Mouse (Mus musculus): ENCODE measurements around the gene Wdtc1.

The Wdtc1 gene

DNA sequence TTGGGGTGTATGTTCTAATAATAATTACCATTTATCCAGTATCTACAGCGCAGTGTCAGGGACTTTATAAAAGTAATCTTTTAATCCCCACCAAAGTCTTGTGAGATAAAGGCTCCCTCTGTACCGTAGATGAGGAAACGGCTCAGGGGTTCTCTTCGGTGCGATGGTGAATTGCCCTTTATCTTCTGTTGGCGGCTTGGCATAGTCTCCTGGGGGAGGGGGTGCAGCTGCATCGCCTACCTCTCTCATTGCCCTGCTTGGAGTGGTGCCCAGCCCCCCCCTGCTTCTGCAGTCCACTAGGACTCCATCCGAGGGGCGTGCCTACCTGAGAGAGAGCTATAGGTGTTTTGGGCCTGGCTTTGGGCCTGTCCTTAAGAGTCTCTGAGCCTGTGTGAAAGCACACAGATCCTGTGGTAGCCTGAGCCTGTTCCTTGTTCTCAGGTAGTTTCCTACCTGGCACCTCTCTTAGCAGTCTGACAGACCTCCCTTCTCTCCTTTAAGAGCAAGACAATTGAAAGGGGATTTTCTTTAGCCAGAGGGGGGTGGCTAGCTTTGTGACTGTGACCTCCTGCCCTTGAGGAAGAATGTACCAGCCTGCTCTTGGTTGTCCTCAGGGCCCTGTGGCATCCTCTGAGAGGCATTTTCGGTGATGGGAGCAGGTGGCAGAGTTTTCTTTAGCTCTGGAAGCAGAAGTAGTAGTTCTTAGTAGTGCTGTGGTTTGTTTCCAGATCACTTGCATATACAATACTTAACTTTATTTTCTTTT is 22.7 kb upstream of the Wdtc1 start:
- DNase-seq (ENCODE audit: low spot score in 2 of 2): no peak

DNA sequence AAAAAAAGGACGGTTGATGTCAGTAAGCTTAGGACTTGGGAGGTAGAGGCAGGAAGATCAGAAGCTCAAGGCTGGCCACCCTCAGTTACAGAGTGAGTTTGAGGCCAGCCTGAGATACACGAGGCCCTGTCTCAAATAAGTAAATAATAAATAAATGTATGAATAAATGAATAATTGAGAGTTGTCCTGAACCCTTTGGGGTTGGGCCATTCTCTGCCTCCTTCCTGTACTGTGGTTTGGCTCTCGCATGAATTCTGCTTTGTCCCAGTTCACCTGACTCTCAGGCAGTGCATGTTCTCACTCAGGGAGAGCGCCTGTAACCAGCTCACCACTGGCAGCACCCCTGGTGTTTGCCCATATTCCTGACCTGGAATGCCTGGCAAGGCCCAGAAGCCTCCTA is 20.7 kb upstream of the Wdtc1 start:
- no peak for DNase-seq (ENCODE audit: low spot score in 2 of 2)

DNA sequence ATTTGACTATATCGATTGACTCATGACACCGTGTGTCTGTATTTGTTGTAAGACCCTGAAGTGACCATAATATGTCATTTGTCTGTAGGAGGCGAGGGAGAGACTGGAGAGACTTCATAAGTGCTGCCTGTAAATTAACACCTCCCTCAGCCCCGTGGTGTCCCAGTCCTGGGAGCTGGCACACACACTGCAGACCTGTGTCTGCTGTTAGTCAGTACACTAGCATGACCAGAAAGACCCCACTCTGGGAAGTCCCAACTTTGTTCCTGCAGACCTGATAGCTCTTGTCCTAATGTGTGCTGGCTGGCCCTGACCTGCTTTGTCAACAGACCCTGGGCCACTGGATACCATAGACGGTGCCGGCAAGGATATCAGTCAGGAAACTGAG is 19.0 kb upstream of the Wdtc1 start:
- no peak for DNase-seq (ENCODE audit: low spot score in 2 of 2)

DNA sequence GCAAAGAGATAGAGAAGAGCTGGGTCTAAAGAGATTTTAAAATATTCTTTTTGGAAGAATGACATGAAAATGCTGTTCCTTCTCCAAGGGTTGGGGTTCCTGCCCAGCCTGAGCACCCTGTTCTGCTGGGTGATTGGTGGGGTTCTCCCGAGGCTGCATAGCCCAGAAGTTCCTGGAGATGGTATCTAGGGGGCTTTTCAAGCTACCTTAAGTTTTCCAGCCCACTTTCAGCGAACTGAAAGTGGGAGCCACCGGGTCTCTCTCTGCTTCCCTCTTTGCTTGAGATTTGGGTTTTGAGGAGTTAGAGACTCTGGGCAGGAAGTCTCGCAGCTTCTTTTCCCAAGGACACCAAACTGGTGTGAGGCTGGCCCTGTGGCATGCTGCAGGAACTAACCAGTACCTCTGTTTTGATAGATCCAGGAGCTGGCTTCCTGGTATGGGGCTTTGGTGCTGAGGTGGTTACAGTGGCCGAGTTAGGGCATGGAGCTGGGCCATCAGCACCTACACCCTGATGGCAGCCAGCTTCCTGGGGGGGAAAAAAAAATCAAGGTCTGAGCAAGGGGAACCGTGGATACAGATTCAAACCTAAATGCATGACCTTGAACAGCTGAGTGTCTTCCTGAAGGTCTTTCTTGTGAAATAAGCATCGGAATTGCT is 18.5 kb upstream of the Wdtc1 start:
- no peak for DNase-seq (ENCODE audit: low spot score in 2 of 2)

DNA sequence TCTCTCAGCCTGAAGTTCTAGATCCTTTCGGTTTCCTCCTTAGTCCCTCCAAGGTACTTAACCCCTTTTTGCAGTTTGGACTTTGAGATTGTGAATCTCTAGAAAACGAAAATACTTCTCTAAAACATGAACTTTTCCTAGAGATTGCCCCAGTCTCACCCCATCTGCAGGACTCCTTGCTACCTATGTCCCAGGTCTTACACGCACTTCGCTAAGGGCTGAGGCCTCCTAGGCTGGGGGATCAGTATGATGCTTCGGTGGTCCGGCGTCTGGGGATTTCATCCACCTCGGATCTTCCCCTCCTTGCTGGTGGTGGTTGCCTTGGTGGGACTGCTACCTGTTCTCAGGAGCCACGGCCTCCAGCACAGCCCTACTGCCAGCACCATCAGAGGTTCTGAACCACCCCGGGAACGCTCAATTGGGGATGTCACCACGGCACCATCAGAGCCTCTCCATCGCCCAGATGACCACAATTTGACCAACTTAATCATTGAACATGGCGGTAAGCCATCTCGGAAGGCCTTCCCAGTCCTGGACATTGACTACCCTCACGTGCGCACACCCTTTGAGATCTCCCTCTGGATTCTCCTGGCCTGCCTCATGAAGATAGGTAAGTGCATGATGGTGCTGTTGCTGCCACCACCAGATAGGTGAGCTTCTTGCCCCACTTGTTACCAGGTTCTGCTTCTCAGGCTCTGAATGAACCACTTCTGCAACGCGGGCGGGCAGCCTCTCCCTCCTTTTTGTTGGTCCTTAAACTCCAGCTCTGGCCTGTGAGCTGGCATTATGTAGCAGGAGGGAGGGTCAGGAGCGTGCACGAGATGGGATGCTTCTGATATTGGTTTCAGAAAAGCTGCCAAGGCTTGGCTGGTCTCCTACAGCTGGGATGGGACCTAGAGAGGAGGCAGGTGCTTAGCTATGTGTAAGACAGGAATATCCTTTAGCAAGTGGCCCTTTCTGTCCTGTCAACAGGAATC is 17.3 kb upstream of the Wdtc1 start:
- DNase-seq (ENCODE audit: low spot score in 2 of 2): no peak

DNA sequence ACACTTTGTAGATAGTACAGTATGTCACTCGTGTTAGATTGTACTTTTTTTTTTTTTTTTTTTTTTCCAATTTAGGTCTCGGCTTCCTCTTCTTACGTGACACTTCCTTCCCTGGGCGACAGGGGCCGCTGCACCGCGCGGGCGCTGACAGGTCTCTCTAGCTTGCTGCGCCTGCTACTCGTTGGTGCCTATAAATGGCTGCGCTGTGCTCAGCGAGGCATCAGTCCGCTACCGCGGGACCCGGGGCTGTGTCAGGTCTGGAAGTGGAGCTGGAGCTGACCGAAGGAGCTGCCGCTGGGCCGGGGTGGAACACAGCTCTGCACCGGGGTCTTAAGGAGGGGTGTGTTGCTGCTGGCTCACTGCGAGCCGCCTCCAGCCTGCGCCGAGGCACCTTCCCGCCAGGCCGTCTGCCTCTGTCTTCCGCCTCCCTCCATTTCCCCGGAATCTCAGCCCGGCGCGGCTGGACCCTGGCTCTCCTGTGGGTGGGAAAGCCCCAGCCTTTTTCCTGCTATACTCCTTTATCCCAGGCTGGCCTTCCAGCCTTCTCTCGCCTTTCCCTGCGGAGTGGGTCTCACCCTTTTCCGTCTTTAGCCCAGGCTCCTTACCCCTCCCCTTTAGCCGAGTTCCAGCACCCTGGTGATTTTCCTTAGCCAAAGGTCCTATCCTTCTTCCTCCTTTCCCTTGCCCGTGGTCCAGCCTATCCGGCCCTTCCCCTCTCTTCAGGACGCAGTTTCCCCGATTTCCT is 16.4 kb upstream of the Wdtc1 start, which contains the start of gene Slc9a1:
Gene Slc9a1, plus strand, starts transcription at position 154 of the 745 bp plus-strand sequence.
- DNase-seq (ENCODE audit: low spot score in 2 of 2): peak; percentile 87 to 94

DNA sequence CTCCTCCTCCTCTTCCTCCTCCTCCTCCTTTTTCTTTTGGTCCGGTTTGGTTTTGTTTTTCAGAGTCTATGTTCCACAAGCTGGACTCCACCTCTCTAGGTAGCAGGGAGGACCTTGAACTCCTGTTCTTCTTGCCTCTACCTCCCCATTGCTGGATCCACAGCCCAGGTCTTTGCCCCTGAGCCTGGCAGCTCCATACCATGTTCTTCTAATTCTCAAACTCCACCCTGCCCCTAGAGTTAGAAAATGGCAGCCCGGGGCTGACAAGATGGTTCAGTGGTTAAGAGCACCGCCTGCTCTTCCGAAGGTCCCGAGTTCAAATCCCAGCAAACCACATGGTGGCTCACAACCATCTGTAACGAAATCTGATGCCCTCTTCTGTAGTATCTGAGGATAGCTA is 1.4 kb upstream of the Wdtc1 start:
- DNase-seq (ENCODE audit: low spot score in 2 of 2): no peak

DNA sequence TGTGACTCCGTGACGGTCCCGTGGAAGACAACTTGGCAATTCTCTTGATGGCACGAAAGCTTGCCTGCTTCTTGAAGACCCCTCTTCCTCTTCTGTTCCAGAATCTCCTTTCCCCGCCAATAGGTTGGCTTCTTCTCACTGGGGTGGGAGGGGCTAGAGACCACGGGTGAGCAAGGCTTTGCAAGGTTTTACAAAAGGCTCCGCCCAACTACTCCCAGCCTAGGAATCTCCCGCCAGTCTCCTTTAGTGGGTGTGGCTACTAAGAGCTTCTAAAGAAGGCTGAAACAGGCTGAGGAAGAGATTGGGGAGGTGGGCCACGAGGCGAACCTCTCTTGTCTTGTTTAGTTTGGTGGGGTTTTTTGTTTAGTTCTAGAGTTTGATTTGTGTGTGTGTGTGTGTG is 484 bp downstream of the Wdtc1 start:
- DNase-seq (ENCODE audit: low spot score in 2 of 2): no peak

DNA sequence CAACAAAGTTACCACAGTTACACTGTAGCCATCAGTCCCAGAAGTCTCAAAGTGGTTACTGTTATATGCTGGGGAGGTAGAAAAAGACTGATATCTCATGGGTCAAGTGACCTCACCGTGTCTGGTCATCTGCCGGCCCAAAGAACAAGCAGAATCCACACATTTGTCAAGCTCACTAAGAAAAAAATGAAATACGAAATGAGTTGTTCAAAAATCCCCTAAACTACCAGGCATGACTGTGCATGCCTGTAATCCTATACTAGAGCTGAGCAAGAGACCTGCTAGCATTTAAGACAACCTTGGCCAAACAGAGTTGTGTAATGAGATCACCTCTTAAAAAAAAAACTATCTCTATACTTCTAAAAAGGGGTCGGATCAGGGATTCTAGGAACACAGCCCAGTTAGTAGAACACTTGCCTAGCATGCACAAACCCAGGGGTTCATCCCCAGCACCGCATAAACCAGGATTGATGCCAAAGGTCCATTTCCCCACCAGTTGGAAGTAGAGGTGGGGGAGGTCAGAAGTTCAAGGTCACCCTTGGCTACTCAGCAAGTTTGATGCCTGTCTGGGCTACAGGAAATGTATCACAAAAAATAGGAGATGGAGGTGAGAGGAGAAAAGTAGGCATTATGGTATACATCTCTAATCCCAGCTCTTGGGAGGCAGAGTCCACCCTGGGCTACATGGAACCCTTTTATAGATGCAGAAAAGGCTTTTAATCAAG is 5.1 kb downstream of the Wdtc1 start:
- DNase-seq (ENCODE audit: low spot score in 2 of 2): no peak

DNA sequence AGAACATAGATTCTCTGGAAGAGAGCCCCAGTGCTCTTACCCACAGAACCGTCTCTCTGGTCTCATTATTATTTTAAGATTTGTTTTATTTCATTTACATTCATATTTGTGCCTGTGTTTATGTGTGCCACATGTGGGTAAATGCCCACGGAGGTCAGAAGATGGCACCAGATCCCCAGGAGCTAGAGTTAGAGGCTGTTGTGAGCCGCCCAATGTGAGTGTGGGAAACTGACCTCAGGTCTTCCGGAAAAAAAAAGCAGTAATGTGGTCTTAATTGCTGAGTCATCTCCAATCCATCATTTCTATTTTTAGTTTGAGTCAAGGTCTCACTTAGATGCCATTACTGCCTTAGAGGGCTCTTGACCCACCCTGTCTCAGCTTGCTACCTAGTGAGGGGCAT is 5.7 kb downstream of the Wdtc1 start:
- DNase-seq (ENCODE audit: low spot score in 2 of 2): no peak

DNA sequence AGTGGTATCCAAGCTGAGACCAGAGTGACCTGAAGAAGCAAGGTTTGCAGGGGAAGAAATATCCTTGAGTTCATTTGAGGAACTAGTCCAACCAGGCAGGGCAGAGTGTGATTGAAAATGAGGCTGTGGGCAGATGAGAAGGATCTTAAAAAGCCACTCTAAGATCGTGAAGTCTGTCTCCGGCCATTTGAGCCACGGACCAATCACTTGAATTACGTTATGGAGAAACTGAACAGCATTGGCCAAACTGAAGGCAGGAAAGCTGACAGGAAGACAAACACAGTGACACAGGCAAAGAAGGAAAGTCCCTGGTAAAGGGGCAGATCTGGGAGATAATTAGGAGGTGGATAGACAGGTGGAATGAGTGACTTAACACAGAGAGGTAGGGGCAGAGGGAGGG is 6.7 kb downstream of the Wdtc1 start:
- no peak for DNase-seq (ENCODE audit: low spot score in 2 of 2)

DNA sequence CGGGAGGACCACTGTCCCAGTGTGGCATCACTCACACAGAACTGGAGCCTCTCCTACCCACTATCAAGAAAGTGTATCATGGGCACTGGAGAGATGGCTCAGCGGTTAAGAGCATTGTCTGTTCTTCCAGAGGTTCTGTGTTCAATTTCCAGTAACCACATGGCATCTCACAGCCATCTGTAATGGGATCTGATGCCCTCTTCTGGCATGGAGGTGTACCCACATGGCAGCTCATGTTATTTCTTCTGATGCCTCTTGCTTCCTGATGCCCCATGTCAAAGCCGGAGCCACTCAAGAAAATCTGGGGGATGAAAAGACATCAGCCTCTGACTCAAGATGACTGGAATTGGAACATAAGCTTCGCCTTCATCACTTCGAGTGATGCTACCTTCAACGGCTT is 7.6 kb downstream of the Wdtc1 start:
- DNase-seq (ENCODE audit: low spot score in 2 of 2): no peak

DNA sequence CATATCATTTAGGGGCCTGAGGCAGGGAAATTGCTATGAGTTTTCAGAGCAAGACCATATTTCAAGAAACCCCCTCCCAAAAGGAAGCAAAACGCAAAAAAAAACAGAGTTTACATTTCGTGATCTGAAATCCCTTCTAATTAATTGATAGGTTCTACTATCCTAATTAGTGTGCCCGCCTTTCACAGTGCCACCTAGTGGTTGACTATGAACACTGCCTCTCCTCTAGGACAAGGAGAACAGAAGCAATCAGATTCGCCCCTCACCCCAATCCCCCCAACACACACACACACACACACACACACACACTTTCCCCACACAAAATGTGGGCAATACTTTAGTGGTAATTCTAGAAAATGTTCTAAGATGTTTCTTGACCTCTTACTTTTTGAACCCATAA is 9.2 kb downstream of the Wdtc1 start:
- DNase-seq (ENCODE audit: low spot score in 2 of 2): peak in 1 of 2 experiments; percentile 38

DNA sequence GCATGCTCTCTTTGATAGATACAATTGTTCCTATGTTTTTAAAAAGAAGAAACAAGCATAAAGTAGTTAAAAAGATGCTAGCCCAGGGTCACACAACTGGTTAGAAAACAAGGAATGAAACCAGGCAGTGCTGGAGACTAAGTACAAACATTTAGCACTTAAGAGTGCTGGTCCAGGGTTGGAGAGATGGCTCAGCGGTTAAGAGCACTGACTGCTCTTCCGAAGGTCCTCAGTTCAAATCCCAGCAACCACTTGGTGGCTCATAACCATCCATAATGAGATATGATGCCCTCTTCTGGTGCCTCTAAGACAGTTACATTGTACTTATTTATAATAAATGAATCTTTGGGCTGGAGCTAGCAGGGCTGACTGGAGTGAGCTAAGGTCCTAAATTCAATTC is 13.1 kb downstream of the Wdtc1 start:
- DNase-seq (ENCODE audit: low spot score in 2 of 2): no peak

DNA sequence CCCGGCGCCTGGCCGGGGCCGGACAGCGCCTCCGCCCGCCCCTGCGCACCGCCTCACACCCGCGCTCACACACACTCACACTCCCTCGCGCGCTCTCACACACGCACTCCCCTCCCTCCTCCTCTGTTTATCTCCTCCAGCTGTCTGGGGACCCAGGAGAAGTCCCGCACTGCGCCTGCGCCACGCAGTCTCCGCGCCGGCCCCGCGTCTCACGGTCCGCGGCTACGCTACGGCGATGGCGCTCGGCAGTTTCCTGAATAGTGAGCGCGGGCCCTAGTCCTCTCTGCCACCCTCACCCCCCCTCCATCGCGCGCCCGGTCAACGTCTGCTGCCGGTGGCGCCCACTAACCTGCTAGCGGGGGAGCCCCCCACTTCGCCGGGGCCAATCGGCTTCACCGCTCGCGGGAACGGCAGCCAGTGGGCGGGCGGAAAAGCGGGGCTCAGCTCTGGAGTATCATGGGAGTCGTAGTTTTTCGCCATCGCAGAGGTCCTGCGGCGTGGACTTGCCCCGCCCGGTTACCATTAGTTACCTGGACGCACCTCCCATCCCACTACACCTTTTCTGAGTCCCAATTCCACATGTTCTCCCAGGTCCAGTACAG is 14.0 kb downstream of the Wdtc1 start:
- DNase-seq (ENCODE audit: low spot score in 2 of 2): peak; percentile 90 to 92

DNA sequence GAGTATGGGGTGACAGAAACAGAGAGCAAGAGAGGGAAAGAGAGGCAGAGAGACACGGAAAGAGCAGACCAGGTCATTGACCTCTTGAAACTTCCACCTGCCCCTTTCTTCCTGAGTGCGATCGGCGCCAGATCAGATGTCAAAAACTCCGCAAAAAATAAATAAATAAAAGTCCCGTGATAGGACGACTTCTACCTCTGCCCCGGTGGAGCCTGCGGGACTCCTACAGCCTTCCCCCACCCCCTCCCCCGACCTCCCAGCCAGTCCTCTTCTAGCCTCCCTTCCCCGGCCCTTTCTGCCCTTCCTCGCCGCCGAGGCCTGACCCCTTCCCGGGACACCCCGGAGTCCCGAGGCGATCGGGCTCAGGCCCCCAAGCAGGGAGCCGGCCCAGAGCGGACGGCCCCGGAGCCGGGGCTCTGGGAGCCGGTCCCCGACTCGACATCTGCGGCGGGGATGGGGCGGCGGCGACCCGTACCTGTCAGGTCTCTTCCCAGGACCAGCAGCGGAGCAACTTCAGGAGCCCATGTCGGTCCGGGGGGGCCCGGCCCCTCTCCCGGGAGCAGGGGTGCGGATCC is 14.7 kb downstream of the Wdtc1 start:
- no peak for DNase-seq (ENCODE audit: low spot score in 2 of 2)

DNA sequence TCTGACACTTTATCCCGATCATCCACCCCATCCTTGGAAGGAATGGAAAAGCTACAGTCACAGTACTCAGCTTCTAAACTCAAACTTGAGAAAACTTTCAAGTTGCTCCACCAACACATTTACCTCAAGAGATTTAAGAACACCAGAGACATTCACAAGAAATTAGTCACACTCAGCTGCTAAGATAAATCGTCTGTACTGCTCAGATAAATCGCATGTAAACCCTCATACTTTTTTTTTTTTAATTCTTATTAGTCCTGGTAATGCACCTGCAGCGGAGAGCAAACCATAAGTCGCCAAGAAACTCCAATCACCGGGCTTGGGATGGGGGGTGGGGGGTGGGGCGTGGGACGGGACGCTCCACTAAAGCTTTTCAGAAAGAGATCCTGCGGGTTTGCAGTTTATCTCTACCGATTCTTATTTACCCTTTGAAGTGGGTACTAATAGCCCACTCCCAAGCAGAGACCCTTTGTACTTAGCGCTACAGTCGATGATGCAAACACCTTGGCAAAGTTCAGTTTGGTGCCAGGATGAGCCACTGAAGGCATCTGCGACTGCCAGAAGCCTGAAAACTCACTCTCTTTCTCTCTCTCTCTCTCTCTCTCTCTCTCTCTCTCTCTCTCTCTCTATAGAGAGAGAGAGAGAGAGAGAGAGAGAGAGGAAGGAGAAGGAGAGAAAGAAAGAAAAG is 15.3 kb downstream of the Wdtc1 start:
- DNase-seq (ENCODE audit: low spot score in 2 of 2): no peak

DNA sequence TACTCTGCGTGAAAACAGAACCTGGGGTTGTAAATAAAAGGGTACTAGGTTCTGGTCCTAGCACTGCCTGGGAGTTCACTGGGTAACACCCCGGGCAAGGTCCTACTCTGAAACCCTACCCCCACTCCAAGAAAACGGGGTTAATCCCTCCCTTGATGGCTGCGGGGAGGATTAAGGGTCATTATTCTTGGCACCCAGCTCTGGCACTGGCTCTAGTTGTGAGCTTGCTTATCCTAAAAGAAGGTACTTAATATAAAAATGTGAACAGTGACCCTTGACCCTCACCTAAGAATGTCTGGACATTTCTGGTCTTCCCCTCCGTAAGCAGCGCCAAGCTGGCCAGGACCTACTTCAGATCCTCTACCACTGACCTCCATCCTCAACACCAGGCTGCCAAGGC is 20.0 kb downstream of the Wdtc1 start:
- DNase-seq (ENCODE audit: low spot score in 2 of 2): no peak

DNA sequence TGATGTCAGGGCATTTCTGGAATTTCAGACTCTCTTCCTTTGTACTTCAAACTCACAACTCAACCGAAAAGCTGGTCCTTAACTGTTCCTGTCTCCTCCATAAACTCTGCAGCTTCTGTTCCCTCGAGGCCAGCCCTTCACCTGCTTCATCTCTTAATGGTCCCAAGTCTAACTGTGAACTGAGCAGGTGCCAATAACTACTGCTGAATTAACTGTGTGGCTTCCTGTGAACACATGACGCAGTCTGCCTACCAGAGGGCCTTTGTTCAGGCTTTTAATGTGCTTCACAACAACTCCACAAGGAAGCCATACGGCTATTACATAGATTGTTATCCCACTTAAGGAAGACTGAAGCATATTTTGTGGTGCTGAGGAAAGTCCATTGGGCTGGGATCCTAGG is 23.0 kb downstream of the Wdtc1 start:
- DNase-seq (ENCODE audit: low spot score in 2 of 2): no peak

DNA sequence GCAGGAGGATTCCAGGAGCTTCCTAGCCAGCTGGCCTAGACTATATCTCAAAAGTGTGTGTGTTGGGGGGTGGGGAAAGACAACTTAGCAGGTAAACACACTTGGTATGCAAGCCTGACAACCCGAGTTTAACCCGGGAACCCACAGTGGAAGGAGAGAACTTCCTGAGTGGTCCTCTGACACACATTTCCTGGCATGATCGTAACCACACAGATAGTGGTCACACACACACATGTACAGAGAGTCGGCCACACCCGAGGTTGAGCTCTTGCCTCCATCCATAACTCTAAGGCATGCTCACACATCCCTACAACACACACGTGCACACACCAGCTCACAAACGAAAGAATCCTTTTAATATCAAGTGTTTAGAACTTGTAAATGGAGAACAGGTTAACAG is 25.2 kb downstream of the Wdtc1 start:
- DNase-seq (ENCODE audit: low spot score in 2 of 2): no peak
